Mouse (Mus musculus) limb, embryonic 13.5 days (tissue): Measurements from ENCODE around the gene Zfp984. TPM values are rescaled to one million over a fixed set of nuclear protein-coding genes. Genes with fewer than 3 reads are reported as not detected.
"Not testable (repeated sequence)": the region's sequence is repeated elsewhere in the genome, so short reads cannot be mapped to it uniquely, and the experiment has no call there.

Source experiments
- ATAC-seq: fragments of 200-750 bp; cut with Nextera tagmentation; 2 replicates; pipeline ENCODE4 v1.8.0; 2017; ENCODE audit warnings: low read depth, moderate number of reproducible peaks, moderate TSS enrichment; ENCODE audit not compliant: low FRiP score
- H3K27ac ChIP-seq: fragments of 300-500 bp; sonication (generic); 2 replicates; pipeline ENCODE4 v1.5.1; 2015; ENCODE audit warnings: inconsistent platforms, mild to moderate bottlenecking, moderate library complexity
- H3K27me3 ChIP-seq: fragments of 300-500 bp; sonication (generic); 2 replicates; pipeline ENCODE4 v1.6.1; 2015; ENCODE audit warnings: mild to moderate bottlenecking, inconsistent platforms
- H3K36me3 ChIP-seq: fragments of 300-500 bp; sonication (generic); 2 replicates; pipeline ENCODE4 v1.6.1; 2015; ENCODE audit warnings: inconsistent platforms, mild to moderate bottlenecking, moderate library complexity
- H3K4me1 ChIP-seq: fragments of 300-500 bp; sonication (generic); 2 replicates; pipeline ENCODE4 v1.6.1; 2015; ENCODE audit warnings: inconsistent platforms
- H3K4me2 ChIP-seq: fragments of 300-500 bp; sonication (generic); replicated peaks from 2 replicates; pipeline ENCODE4 v1.6.1; 2015; ENCODE audit warnings: inconsistent platforms, mild to moderate bottlenecking, moderate library complexity
- H3K4me3 ChIP-seq: fragments of 300-500 bp; sonication (generic); 2 replicates; pipeline ENCODE4 v1.5.1; 2015; ENCODE audit warnings: moderate library complexity, mild to moderate bottlenecking, inconsistent platforms
- H3K9ac ChIP-seq: fragments of 300-500 bp; sonication (generic); 2 replicates; pipeline ENCODE4 v1.6.1; 2015; ENCODE audit warnings: mild to moderate bottlenecking, inconsistent platforms
- H3K9me3 ChIP-seq: fragments of 300-500 bp; sonication (generic); 2 replicates; pipeline ENCODE4 v1.6.1; 2016; ENCODE audit warnings: inconsistent platforms
- WGBS: fragments of 180-500 bp; shearing (Covaris S2); methylation state at CpG from one replicate; pipeline ENCODE4 v1.1.7; 2015; 5-methylcytosine and 5-hydroxymethylcytosine counted together
- polyA plus RNA-seq: library from polyadenylated mRNA; unstranded; fragments of >200 nt; fragmentation: Nextera tagmentation; extraction: Ambion mirVana; gene quantifications from 2 replicates; pipeline ENCODE4 v1.2.1, GENCODE M21; 2015

Gene Zfp984
- polyA plus RNA-seq, 1 experiment from 2014 or later: 7.1 TPM

- H3K9ac ChIP-seq, H3K9me3 ChIP-seq, H3K27me3 ChIP-seq, H3K27ac ChIP-seq, H3K4me1 ChIP-seq: not testable (repeated sequence)
- peak; percentile 62 for ATAC-seq
- WGBS: 64% methylated on average over 4 of the region's 4 CpGs
- Histone ChIP-seq H3K36me3 (peaks cover 13% of the 10 kb centered on the region), H3K4me3 (peak overlapping the region; percentile 57; the same call in 1 of the 2 replicates), H3K4me2 (peak overlapping the region; percentile 74)
Measured at GRCm38 (mm10) chr4:147808483-147808882, 1.1 kb downstream of the Zfp984 start.

- H3K27me3 ChIP-seq, H3K4me3 ChIP-seq, ATAC-seq, H3K27ac ChIP-seq, H3K9ac ChIP-seq, H3K9me3 ChIP-seq, H3K4me1 ChIP-seq, H3K4me2 ChIP-seq: not testable (repeated sequence)
- peaks cover 11% of the 10 kb centered on the region for H3K36me3 ChIP-seq
- 90% methylated on average over 1 of the region's 1 CpGs for WGBS
Measured at GRCm38 (mm10) chr4:147795308-147795707, 14.3 kb downstream of the Zfp984 start.

GRCm38 (mm10) chr4:147794026-147794665, 15.4 kb downstream of the Zfp984 start:
- not testable (repeated sequence) for H3K27me3 ChIP-seq, H3K4me3 ChIP-seq, H3K27ac ChIP-seq, H3K9ac ChIP-seq, ATAC-seq, H3K4me1 ChIP-seq, H3K4me2 ChIP-seq, H3K9me3 ChIP-seq
- WGBS: 97% methylated on average over 3 of the region's 3 CpGs
- peaks cover 11% of the 10 kb centered on the region for H3K36me3 ChIP-seq

GRCm38 (mm10) chr4:147793390-147793916, 16.1 kb downstream of the Zfp984 start:
- not testable (repeated sequence) for ATAC-seq

GRCm38 (mm10) chr4:147791729-147792128, 17.9 kb downstream of the Zfp984 start:
- not testable (repeated sequence) for H3K9ac ChIP-seq, H3K27me3 ChIP-seq, H3K4me1 ChIP-seq, H3K4me2 ChIP-seq, ATAC-seq, H3K4me3 ChIP-seq, H3K27ac ChIP-seq
- Histone ChIP-seq H3K9me3 (peaks cover 12% of the 10 kb centered on the region), H3K36me3 (peaks cover 11% of the 10 kb centered on the region)

More at GRCm38 (mm10) chr4:147793390-147793916, 16.1 kb downstream of the Zfp984 start:
- H3K4me1 ChIP-seq, H3K9me3 ChIP-seq, H3K9ac ChIP-seq, H3K4me3 ChIP-seq, H3K4me2 ChIP-seq, H3K27me3 ChIP-seq, H3K27ac ChIP-seq: not testable (repeated sequence)
- peaks cover 11% of the 10 kb centered on the region for H3K36me3 ChIP-seq
- WGBS: 55% methylated on average over 2 of the region's 2 CpGs

GRCm38 (mm10) chr4:147746255-147746654, 63.3 kb downstream of the Zfp984 start:
- not testable (repeated sequence) for H3K36me3 ChIP-seq, H3K9ac ChIP-seq, H3K27ac ChIP-seq, H3K4me1 ChIP-seq, ATAC-seq, H3K4me2 ChIP-seq, H3K4me3 ChIP-seq, H3K27me3 ChIP-seq
- WGBS: 93% methylated on average over 14 of the region's 15 CpGs
- peaks cover 10% of the 10 kb centered on the region; the same call in 1 of the 2 replicates for H3K9me3 ChIP-seq

- H3K9ac ChIP-seq, H3K36me3 ChIP-seq, H3K27ac ChIP-seq, H3K9me3 ChIP-seq, ATAC-seq, H3K27me3 ChIP-seq, H3K4me1 ChIP-seq: not testable (repeated sequence)
- peak overlapping the region; percentile 41 for H3K4me3 ChIP-seq
- WGBS: 29% methylated on average over 63 of the region's 63 CpGs
- H3K4me2 ChIP-seq: peak overlapping the region; percentile 58
Measured at GRCm38 (mm10) chr4:147738636-147739369, 70.8 kb downstream of the Zfp984 start.

Other genes with a start within 250 kb of the Zfp984 start
- gene Zfp979, start 167.3 kb downstream of the Zfp984 start, polyA plus RNA-seq: 2.7 TPM in 2 replicates
- not detected in 2 replicates for gene Zfp534, start 107.2 kb downstream of the Zfp984 start, polyA plus RNA-seq
- 5.4 and 7.1 TPM in 2 replicates for gene Zfp933, start 38.6 kb upstream of the Zfp984 start, polyA plus RNA-seq
- gene Miip, start 59.0 kb upstream of the Zfp984 start, polyA plus RNA-seq: 42.8 and 48.8 TPM in 2 replicates
- 11.3 and 13.0 TPM in 2 replicates for gene Fv1, start 59.2 kb upstream of the Zfp984 start, polyA plus RNA-seq
- gene Mfn2, start 94.9 kb upstream of the Zfp984 start, polyA plus RNA-seq: 33.7 and 37.8 TPM in 2 replicates
- 78.2 and 82.8 TPM in 2 replicates for gene Plod1, start 127.0 kb upstream of the Zfp984 start, polyA plus RNA-seq
- gene 2510039O18Rik, start 131.1 kb upstream of the Zfp984 start, polyA plus RNA-seq: 13.4 and 13.7 TPM in 2 replicates
- not detected in 2 replicates for gene Nppb, start 176.0 kb upstream of the Zfp984 start, polyA plus RNA-seq
- not detected in 2 replicates for gene Nppa, start 190.9 kb upstream of the Zfp984 start, polyA plus RNA-seq
- 7.5 and 8.2 TPM in 2 replicates for gene Clcn6, start 229.0 kb upstream of the Zfp984 start, polyA plus RNA-seq
- 24.3 and 24.9 TPM in 2 replicates for gene Mthfr, start 229.3 kb upstream of the Zfp984 start, polyA plus RNA-seq